Mouse (Mus musculus): Measurements from ENCODE around the gene Zfp618.

Zfp618 gene

DNA sequence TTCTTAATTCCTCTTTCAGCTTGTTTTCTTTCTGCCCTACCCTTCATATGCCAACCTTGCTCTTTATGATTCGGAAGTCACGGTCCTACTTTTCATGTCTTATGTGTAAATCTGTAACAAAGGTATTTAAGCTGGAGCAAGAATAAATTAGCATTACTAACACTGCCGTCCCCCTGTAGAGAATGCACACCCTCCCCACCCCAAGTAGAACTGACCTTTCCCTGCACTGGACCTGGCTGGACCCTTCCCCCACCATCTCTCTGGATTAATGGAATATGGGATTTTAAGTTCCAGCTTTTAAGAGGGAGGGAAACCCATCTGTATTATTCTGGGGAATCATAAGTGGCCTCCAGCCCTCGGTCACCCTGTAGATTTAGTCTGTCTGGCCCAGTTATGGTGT, 65.9 kb downstream of the Zfp618 start:
- DNase-seq (ENCODE audit: low spot score in 2 of 2) = no peak

DNA sequence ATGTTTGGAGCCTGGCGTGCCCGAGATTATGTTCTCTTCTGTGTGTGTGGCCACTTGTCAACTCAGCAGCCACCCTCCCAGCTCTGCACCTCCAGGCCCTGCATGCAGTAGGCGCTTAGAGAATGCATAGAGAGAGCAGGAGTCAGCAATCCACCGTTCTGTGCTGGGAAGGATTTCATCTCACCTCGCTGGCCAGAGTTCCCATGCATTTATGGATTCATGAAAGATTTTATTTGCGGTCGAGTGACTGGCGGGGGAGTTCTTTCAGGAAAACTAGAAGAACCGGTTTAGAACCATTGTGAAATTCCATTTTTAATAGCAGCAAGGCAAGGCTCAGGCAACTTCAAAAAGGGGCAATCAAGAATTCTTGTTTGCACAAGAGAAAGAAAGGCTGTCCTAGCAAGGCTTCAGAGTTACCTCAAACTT, 67.2 kb downstream of the Zfp618 start:
- DNase-seq (ENCODE audit: low spot score in 2 of 2) = no peak

DNA sequence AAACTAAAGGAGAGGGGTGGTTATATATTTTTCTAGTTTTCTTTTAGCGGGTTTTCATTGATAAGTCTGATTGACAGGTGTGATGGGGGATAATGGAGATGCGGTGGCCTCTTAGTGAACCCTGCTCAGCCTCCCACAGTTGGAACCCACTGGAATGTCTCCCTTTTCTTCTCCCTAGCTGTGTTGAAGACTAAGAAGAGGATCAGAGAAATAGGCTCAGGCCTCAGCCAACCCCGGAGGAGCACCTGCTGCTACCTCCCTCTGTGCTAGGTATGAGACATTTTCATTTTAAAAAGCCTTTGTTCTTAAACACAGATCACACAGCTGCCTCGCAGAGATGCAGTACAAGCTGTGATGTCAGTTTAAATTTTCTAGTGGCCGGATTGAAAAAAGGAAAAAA, 68.4 kb downstream of the Zfp618 start:
- DNase-seq (ENCODE audit: low spot score in 2 of 2) = no peak

DNA sequence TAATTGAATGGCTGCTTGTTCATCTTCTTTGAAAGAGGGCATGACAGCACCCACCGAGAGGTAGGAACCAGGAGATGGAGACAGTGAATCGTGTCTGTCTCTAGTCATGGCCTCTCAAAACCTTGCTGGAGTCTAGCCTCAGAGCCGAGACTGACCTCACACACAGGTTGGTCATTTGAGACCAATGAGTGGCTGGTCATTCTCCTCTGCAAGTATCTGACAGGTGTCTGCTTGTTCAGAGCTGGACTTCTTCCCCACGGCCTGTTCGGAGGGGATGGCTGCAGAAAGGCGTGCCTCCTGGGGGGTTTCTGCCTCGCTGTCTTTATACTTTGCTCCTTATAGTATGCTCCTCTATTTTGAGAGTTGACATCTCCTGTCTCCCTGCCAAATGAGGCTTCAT, 70.6 kb downstream of the Zfp618 start:
- DNase-seq (ENCODE audit: low spot score in 2 of 2) = no peak

DNA sequence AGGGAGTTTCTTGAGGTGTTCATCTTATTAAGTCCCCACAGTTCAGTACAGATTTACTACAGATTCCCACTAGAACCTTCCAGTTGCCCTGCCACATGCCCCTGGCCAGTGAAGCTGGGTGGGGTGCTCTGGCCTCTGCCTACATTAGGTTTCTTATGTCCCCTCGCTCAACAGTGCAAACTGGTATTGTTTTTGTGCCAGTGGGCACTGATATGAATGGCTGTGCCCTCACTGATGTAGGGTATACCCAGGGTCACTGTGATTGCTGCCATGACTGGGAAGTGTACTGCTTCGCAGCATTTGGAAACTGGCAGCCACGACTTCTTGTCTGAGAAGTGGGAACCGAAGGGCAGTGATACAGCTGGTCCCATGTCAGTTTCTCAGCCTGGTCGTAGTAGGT, 71.4 kb downstream of the Zfp618 start:
- no peak for DNase-seq (ENCODE audit: low spot score in 2 of 2)

DNA sequence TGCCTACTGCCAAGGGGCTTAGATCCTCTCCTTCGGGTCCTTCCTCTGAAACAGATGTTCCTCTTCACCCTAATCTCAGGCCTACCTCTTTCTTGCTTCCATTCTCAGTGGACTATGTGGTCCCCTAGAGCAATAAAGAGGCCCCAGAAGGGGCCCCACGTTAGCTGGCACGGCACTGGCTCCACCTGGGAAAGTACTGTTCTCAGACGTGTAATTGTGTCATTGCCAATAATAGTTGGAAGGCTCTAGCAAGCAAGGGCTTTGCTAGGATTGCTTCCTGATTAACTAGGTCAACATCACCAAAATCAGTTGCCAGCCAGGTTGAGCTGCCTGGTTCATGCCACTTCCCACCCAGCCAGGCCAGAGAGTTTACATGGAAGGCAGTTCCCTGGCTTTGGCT, 72.2 kb downstream of the Zfp618 start:
- DNase-seq (ENCODE audit: low spot score in 2 of 2) = no peak

DNA sequence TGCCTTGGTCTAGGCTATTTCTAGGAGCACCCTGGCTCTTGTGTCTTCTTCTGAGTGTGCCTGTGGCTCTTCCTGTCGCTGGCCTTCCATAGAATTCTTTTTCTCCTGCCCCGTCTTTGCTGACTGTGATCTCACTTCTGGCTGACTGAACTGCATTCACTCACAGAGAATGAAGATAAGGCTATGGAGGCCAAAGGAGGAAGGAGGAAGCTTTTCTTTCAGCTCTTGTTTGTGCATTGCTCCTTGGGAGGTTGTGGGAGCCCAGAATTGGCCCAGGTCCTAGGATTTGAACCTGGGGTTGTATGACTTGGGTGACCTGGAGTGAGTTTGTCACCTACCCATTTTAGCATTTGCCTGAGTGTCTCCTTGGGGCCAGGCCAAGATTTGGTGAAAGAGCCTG, 72.9 kb downstream of the Zfp618 start:
- DNase-seq (ENCODE audit: low spot score in 2 of 2) = no peak

DNA sequence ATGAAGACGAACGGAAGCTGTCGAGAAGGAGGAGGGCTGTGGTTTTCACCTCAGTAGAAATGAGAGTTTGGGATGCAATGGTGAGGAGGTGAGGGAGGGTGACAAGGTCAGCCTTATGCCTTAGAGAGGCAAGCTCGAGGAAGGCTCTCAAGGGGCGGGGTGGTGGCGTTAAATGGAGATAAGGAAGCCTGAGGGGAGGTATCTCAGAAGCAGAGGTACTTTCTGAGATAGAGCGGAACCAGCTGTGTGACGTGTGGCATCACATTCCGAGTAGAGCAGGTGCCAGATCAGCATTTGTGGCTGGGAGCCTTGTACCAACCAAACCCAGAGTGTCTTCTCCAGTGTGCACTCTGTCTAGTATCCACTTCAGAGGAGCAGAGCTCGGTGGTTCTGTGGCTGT, 73.6 kb downstream of the Zfp618 start:
- DNase-seq (ENCODE audit: low spot score in 2 of 2) = no peak

DNA sequence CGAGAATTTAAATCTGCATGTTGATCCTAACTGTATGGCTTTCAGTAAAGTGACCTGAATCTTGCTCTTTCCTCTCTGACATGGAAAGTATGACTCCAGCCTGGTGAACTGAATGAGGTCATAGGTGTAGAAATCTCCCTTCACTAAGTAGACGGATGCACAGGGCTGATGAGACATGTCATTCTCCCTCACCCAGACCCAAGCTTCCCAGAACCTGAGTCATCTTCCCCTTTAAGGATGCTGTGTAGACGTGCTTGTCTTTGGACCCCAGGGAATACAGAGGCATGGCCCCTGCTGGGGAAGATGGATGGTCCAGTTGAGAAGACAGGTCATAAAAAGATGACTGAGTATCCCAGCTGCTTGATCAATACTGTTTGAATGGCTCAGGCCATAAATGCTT, 83.2 kb downstream of the Zfp618 start:
- no peak for DNase-seq (ENCODE audit: low spot score in 2 of 2)

DNA sequence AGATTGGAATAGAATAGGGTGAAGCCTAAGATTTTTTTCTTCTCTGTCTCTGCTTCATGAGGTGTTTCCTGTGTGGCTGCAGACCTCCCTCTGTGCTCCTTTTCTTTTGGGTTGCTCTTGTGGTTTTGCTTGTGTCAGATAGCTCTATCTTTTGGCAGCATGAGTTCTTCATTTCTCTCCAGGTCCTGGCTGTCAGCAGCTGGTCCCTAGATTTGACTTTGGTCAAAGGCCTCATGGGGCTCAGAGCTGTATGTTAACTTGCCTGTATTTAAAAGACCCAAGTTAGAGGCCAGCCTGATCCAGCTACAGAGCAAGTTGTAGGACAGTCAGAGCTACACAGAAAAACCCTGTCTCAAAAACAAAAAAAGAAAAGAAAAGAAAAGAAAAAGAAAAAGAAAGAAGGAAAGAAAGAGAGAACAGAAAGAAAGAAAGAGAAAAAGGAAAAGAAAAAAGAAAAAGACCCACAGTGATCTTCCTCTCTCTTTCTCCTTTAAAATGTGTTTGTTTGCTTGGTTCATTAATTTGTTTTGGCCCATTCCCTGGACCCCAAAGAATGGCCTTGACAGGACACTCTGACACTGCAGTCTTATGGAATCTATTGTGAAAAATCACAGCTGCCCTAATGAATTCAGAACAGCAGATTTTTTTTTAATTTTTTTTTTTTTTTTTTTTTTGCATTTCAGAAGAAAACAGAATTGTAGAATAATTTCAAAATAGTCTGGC, 84.4 kb downstream of the Zfp618 start:
- no peak for DNase-seq (ENCODE audit: low spot score in 2 of 2)

DNA sequence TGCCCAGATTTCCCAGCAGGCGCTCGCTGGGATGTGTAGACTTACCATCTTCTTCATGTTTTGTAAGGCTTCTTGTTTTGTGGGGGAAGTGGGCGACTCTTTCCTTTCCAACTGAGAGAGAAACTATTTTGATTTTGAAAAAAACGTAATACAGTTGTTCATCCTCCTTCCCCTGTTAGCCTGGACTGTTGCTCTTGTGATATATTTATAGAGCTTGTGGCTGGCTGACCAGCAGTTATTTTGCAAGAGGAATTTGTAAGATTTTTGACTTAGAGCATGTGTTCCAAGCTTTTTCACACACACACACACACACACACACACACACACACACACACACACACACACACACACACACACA, 84.9 kb downstream of the Zfp618 start:
- no peak for DNase-seq (ENCODE audit: low spot score in 2 of 2)

DNA sequence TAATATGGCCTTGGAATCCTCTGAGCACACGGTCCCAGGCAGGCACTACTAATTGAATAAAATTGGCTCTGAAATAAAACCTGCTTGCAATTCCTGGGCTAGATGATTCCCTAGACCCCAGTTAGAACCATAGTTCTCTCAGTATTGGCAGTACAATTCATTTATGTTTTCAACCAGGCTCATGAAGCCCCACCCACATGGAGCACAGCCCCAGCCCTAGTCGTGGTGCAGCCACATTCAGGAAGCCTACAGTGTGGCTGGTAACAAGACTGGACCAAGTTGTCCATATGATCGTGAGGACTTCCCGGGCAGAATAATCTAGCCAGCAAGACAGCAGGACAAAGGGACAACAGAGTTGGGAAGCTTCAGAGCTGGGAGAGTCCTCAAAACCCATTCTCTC, 85.6 kb downstream of the Zfp618 start:
- DNase-seq (ENCODE audit: low spot score in 2 of 2) = no peak

DNA sequence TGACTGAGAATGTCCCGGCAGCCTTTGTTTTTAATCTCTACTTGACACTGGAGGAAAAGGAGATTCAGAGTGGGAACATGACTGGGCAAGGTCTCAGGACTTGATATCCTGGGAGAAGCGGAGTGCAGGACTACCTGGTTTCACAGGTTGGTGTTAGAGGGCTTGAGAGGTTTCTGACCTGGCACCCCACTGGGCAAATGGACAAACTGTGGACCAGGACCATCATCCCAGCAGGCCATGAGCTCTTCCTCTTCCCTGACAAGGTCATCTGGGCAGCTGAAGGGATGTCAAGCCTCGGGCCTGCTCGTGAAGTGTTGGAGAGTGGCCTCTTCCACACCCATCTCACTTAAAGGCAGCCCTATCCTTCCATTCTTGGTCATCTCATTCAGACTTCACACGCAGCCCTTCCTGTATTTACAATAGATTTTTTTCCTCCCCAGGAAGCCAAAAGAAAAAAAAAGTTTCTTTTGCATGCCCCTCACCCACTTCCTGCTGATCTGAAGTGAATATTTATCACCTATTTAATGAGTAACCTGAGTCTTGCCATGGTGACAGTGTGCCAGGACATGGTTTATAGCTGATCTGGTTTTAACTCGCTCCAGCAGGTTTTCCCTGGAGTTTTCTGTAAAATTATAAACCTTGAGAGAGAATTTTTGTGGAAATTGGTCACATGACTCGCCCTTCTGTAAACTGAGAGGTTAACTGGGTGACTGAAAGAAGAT, 86.7 kb downstream of the Zfp618 start:
- DNase-seq (ENCODE audit: low spot score in 2 of 2) = no peak

DNA sequence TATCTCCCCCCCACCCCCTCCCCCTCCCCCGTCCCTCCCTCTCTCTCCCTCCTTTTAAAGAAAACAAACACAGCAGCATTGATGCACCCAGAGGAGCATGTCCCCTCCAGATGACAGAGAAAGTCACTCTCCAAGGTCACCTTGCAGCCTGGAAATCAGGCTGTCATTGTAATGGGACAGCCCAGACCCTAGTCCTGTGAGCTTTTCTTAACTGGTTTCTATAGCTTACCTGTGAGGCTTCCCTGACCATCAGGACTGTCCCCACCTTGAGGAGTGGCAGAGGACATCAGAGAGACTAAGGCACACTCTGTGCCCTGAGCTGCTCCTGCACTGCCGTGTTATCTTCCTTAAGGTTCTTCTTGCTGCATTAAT, 87.3 kb downstream of the Zfp618 start:
- no peak for DNase-seq (ENCODE audit: low spot score in 2 of 2)

DNA sequence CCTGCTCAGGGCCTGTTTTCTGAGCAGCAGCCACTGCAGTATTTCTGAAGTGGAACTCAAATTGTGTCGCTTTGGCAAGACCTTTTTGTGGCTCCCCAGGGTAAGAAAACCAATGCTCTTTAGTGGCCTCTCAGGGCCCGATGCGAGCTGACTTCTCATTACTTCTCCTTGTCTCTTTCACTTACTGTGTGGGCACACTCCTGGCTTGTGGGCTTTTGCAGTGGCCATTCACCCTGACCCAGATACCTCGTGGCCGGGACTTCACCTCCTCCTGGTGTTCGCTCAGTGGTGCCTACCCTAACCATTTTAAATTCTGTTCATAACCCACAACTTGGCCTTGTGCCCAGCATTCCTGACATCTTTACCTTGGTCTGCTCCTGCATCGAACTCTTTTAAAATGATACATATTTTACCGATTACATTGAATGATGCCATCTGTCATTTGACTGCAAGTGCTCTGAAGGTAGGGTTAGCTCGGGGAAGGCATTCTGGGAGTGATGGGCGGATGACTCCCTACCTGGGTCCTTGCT, 89.9 kb downstream of the Zfp618 start:
- DNase-seq (ENCODE audit: low spot score in 2 of 2) = no peak

DNA sequence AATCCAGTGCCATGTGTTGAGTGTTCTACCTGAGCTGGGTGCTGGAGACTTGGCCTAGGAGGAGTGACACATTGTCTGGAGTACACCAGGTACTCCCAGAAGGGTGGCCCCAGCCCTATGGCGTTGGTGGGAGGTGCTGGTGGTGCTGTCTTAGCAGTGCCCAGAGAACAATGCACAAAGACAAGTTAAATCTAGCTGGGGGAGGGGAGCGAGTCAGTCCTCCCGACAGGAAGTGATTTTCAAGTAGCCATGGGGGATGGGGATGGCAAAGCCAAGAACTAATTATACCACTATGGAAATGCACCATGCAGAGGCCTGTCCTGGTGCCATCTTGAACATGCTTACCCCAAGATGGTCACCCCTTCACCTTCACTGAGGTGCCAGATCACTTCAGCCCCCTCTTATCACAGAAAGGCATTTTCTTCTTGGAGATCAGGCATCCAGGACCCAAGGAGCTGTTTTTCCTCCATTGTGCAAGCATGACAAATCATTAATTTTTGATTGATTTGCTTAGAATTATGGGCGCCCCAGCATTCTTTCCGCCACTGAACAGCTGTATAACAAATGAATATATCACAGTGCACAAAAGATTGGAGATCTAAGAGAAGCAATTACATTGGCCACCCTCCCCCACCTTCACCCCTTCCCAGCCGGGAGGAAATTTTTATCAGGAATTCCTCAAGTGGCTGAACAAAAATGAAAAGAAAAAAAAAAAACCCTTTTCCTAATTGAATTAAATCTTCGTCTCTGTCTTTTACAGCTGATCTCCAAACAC, 91.5 kb downstream of the Zfp618 start:
- DNase-seq (ENCODE audit: low spot score in 2 of 2) = no peak

DNA sequence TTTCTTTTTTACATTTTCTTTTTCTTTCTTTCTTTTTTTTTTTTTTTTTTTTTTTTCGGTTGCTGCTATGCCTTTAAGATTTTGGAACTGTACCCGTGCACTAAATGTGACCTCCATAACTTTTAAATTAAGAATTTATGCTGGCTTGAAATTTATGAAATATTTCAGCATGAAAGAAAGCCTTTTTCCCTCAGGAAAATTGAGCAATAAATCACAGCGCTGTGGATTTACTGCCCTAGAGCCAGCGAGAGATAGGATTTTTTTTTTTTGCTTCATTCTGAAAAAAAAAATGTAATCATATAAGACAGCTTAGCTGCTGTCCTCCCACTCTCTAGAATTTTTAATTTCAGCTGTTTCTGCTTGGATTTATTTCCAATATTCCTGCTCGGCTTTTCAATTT, 92.2 kb downstream of the Zfp618 start:
- no peak for DNase-seq (ENCODE audit: low spot score in 2 of 2)

DNA sequence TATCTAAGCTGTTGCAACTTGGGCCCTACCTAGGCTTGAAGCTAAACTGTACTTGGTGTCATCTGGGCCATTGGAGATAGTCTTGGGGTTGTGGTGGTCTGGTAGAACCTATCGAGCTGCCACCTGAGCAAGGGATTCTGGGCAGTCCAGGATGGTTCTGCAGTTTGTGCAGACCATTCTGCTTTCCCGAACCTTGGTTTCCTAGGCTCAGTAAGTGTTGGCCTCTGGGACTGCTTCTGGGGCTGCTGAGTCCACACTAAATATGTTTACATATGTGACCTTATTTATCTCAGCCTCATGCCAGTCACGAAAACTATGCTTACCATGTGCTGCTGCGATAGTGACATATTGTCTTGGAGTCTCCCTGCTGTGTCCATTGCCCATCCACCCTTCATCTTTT, 93.3 kb downstream of the Zfp618 start:
- DNase-seq (ENCODE audit: low spot score in 2 of 2) = no peak

DNA sequence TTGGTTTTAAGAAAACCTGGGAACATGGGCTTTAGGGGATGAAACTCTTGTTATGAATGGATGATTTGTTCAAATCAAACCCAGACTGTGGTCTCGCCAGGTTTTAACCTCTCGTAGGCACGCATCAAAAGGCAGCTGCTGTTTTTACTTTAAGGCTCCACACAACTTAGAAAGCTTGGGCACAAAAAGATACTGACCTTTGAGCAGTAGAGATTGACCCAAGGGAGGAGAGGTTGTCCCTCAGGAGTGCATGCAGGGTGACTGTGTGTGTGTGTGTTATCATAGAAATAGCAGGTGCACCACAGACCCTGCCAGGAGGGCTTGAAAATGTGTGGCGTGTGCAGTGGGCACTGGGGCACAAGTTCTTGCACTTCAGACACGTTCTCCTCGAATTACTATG, 95.0 kb downstream of the Zfp618 start:
- no peak for DNase-seq (ENCODE audit: low spot score in 2 of 2)

DNA sequence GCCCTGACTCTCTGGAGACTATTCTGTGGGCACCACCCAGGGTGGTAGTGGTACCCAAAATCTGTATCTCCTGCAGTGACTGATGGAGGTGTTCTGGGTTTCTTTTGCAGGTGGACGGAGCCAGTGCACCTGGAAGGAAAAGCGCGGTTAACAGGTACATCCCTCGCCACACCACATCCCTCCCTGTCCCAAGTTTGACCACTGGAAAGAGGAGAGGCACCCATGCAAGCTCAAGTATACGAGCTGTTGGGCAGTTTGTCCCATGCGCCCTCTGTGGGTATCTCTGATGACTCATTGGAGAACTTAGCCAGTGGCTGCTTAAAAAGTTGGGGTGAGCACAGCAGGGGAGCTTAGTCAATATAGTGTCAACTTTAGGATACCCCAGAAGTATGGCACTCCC, 96.0 kb downstream of the Zfp618 start:
- DNase-seq (ENCODE audit: low spot score in 2 of 2) = no peak

DNA sequence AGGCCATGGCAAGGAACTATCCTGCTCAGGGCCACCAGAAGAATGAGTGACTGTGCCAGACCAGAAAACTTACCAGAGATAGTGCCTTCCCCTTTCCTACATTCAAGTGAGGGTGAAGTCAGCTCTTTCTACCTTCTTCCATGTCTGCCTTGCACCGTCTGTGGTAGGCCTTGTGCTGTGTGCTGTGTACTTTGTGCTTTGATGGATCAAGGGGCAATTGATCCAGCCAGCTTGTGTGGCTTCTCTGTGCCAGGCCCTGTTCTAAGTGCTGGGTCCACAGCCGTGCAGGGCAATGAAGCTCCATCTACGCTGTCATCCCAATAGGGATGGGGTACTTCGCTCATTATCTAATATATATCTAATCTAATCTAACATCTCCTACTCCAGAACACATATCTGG, 98.0 kb downstream of the Zfp618 start:
- no peak for DNase-seq (ENCODE audit: low spot score in 2 of 2)

DNA sequence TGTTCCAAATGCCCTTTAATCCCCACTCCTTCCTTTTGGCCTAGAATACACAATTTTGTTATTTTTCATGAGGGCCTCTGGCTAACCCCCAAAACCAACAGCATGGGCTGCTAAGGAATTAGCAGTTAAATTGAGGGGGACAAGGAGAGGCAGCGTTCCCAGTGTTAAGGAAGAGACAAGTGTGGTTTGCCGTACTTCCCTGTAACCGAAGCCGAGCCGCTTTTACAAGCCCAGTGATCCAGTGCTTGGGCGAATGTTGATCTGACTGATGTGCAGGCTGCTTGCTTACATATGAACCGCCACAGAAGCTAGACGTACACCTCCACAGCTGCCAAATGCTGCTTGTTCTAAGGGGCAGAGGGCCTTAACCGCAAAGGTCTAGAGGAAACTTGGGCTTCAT, 99.5 kb downstream of the Zfp618 start:
- no peak for DNase-seq (ENCODE audit: low spot score in 2 of 2)

DNA sequence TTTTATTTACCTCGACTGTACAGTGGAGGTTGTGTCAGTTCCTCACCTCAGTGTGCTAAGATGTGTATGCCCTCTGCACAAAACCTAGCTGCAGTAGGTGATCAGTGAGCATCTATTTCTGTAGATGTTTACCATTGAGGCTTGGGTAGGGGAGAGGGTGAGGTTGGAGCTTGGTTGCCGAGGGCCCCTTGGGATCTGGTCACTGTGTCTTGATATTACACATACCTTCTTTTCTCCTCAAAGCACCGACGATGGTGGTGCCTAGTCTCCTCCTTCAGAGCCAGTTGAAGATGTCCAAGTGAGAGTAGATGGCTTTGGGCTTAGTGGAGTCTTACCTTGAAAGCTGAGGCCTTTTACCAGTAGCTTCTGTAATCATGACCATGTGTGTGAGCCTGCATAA, 101.4 kb downstream of the Zfp618 start:
- no peak for DNase-seq (ENCODE audit: low spot score in 2 of 2)
